Mouse (Mus musculus) myocyte (in vitro differentiated cells): ENCODE data around the gene Slc25a44. TPM values are rescaled to one million over a fixed set of nuclear protein-coding genes. Genes with fewer than 3 reads are reported as not detected.

ENCODE experiments used
- H3K27me3 ChIP-seq: one replicate; pipeline ENCODE4 v1.6.1; 2011; ENCODE audit not compliant: control insufficient read depth, insufficient read depth, insufficient read length
- H3K36me3 ChIP-seq: one replicate; pipeline ENCODE4 v1.6.1; 2011; ENCODE audit not compliant: control insufficient read depth, insufficient read depth
- H3K4me2 ChIP-seq: one replicate; pipeline ENCODE4 v1.6.1; 2011; ENCODE audit warnings: low read depth, control low read depth
- H3K4me3 ChIP-seq: one replicate; pipeline ENCODE4 v1.5.1; 2011; ENCODE audit warnings: mild to moderate bottlenecking, control low read depth, moderate library complexity
- H3K79me2 ChIP-seq: one replicate; pipeline ENCODE4 v1.6.1; 2011; ENCODE audit not compliant: control insufficient read depth, insufficient read depth
- H3ac ChIP-seq: one replicate; pipeline ENCODE4 v1.6.1; 2011; ENCODE audit not compliant: control insufficient read depth, insufficient read length
- CEBPB ChIP-seq: IDR thresholded peaks from 2 replicates; pipeline ENCODE4 v1.6.1; 2011; ENCODE audit warnings: mild to moderate bottlenecking, moderate library complexity; ENCODE audit not compliant: poor library complexity, insufficient read depth, severe bottlenecking
- E2F4 ChIP-seq: IDR thresholded peaks from one replicate; pipeline ENCODE4 v1.6.1; 2011; ENCODE audit warnings: mild to moderate bottlenecking, control low read depth, moderate library complexity; ENCODE audit not compliant: insufficient read depth
- MAX ChIP-seq: IDR thresholded peaks from one replicate; pipeline ENCODE4 v1.6.1; 2011; ENCODE audit warnings: low read depth, mild to moderate bottlenecking, control low read depth
- MYOD1 ChIP-seq, 3 experiments: IDR thresholded peaks; one replicate each; pipeline ENCODE4 v1.6.1; 2011; ENCODE audit warnings: control low read depth in 2 of 3, low read depth in 2 of 3, mild to moderate bottlenecking in 2 of 3, moderate library complexity in 1 of 3; ENCODE audit not compliant: insufficient read length in 2 of 3, control insufficient read depth in 1 of 3
- MYOG ChIP-seq, 3 experiments: IDR thresholded peaks; one replicate each; pipeline ENCODE4 v1.6.1; 2011; ENCODE audit warnings: control low read depth in 2 of 3, low read depth in 2 of 3, mild to moderate bottlenecking in 2 of 3; ENCODE audit not compliant: insufficient read length in 2 of 3, control insufficient read depth in 1 of 3, insufficient read depth in 1 of 3
- POLR2A ChIP-seq: IDR thresholded peaks from one replicate; pipeline ENCODE4 v1.6.1; 2011; ENCODE audit warnings: low read depth, mild to moderate bottlenecking, control low read depth, moderate library complexity; ENCODE audit not compliant: insufficient read length
- POLR2AphosphoS2 ChIP-seq: IDR thresholded peaks from one replicate; pipeline ENCODE4 v1.6.1; 2011; ENCODE audit warnings: low read depth, control low read depth; ENCODE audit not compliant: insufficient read length
- REST ChIP-seq: IDR thresholded peaks from one replicate; pipeline ENCODE4 v1.6.1; 2011; ENCODE audit warnings: mild to moderate bottlenecking, control low read depth, moderate library complexity; ENCODE audit not compliant: insufficient read depth, insufficient read length
- SRF ChIP-seq: IDR thresholded peaks from one replicate; pipeline ENCODE4 v1.6.1; 2011; ENCODE audit warnings: low read depth; ENCODE audit not compliant: control insufficient read depth, insufficient read length
- TCF12 ChIP-seq: IDR thresholded peaks from one replicate; pipeline ENCODE4 v1.6.1; 2011; ENCODE audit warnings: mild to moderate bottlenecking, control low read depth; ENCODE audit not compliant: poor library complexity, insufficient read depth, severe bottlenecking
- TCF3 ChIP-seq: IDR thresholded peaks from one replicate; pipeline ENCODE4 v1.6.1; 2011; ENCODE audit warnings: low read depth, control low read depth; ENCODE audit not compliant: insufficient read length
- USF1 ChIP-seq: IDR thresholded peaks from one replicate; pipeline ENCODE4 v1.6.1; 2011; ENCODE audit warnings: low read depth, mild to moderate bottlenecking, control low read depth, moderate library complexity
- polyA plus RNA-seq: library from polyadenylated mRNA; unstranded; fragments of >200 nt; fragmentation: generic; extraction: Trizol; gene quantifications from one replicate; pipeline ENCODE4 v1.2.1, GENCODE M21; 2012; ENCODE audit warnings: missing spikeins

Slc25a44 gene
- polyA plus RNA-seq, 1 experiment, result 19.3 TPM

DNA sequence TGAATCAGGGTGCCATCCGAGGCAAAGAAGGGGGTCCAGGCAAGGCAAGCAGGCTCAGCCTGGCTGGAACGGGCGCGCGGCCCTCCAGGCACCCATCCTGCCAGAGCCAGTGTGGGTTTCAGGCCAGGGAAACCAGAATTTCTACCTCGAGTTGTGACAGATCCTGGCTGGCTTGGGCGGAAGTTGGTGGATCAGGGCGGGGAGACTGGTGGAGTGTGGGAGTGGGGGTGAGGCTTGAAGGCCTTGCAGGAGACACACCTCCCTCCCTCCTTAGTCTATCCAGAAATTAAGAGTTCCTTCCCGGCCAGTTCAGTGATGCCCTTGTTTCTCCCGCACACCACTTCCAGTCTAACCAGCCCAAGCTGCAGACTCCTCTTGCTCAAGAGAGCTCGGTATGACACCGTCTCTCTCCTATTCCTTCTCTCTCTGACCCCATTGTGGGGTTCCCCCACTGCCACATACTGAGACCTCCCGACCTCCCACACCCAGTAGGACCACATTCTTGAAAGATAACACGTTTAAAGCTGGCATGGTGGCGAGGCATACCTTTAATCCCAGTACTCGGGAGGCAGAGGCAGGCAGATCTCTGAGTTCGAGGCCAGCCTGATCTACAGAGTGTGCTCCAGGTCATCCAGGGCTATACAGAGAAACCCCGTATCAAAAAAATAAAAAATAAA lies 30.8 kb upstream of the Slc25a44 start:
- TF ChIP-seq USF1, result no peak
- no peak for TF ChIP-seq REST
- no peak for TF ChIP-seq MYOD1 (IDR thresholded peaks at IDR 0.05; ENCODE audit: control insufficient read depth in 1 of 3, insufficient read length in 2 of 3, low read depth in 2 of 3)
- TF ChIP-seq POLR2A, result no peak
- no peak for TF ChIP-seq E2F4
- no peak for TF ChIP-seq CEBPB
- no peak for TF ChIP-seq SRF
- no peak for TF ChIP-seq TCF12
- no peak for TF ChIP-seq POLR2AphosphoS2
- no peak for TF ChIP-seq MAX
- TF ChIP-seq MYOG (IDR thresholded peaks at IDR 0.05; ENCODE audit: control insufficient read depth in 1 of 3, insufficient read depth in 1 of 3, insufficient read length in 2 of 3, low read depth in 2 of 3), result no peak
- TF ChIP-seq TCF3, result no peak
- Histone ChIP-seq H3K79me2 (no peaks in the 10 kb centered on the region), H3K36me3 (no peaks in the 10 kb centered on the region), H3K4me3 (no peak overlapping the region), H3K27me3 (no peaks in the 10 kb centered on the region), H3K4me2 (no peak overlapping the region), H3ac (no peak overlapping the region)

GRCm38 (mm10) chr3:88454762-88455587 lies 30.0 kb upstream of the Slc25a44 start:
- Histone ChIP-seq H3K79me2 (no peaks in the 10 kb centered on the region), H3K36me3 (no peaks in the 10 kb centered on the region), H3ac (no peak overlapping the region), H3K27me3 (no peaks in the 10 kb centered on the region), H3K4me2 (no peak overlapping the region), H3K4me3 (no peak overlapping the region)
- TF ChIP-seq SRF (no peak), USF1 (no peak), MYOD1 (IDR thresholded peaks at IDR 0.05; ENCODE audit: control insufficient read depth in 1 of 3, insufficient read length in 2 of 3, low read depth in 2 of 3) (no peak), MYOG (IDR thresholded peaks at IDR 0.05; ENCODE audit: control insufficient read depth in 1 of 3, insufficient read depth in 1 of 3, insufficient read length in 2 of 3, low read depth in 2 of 3) (no peak), REST (no peak), CEBPB (no peak), TCF3 (no peak)

GRCm38 (mm10) chr3:88453986-88454385 lies 29.0 kb upstream of the Slc25a44 start:
- TF ChIP-seq E2F4 (no peak), SRF (no peak), TCF3 (no peak), TCF12 (no peak), POLR2AphosphoS2 (no peak), POLR2A (no peak), USF1 (no peak), REST (no peak), MYOG (IDR thresholded peaks at IDR 0.05; ENCODE audit: control insufficient read depth in 1 of 3, insufficient read depth in 1 of 3, insufficient read length in 2 of 3, low read depth in 2 of 3) (no peak), MYOD1 (IDR thresholded peaks at IDR 0.05; ENCODE audit: control insufficient read depth in 1 of 3, insufficient read length in 2 of 3, low read depth in 2 of 3) (no peak), MAX (no peak), CEBPB (no peak)
- H3ac ChIP-seq, result no peak overlapping the region
- no peak overlapping the region for H3K4me3 ChIP-seq
- no peaks in the 10 kb centered on the region for H3K79me2 ChIP-seq
- no peaks in the 10 kb centered on the region for H3K36me3 ChIP-seq
- no peaks in the 10 kb centered on the region for H3K27me3 ChIP-seq
- no peak overlapping the region for H3K4me2 ChIP-seq

DNA sequence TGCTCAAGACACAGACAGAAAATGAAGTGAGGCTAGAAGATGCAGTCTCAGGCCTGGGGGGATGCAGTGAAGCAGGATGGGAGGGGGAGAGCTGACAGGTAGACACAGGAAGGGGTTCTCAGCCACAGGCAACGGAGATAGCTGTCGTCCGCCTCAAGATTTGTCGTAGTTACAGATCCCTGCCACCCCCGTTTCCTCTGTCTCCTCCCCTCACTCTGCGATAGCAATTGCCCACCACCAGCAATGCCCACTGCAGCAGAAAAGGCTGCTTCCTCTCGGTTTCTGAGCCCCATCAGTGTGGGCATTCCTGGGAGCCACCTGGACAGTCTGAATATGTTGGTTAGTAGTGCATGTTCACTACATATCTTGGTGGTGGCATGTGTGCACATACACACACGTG lies 28.4 kb upstream of the Slc25a44 start:
- Histone ChIP-seq H3ac (no peak overlapping the region), H3K36me3 (no peaks in the 10 kb centered on the region), H3K27me3 (no peaks in the 10 kb centered on the region), H3K4me2 (no peak overlapping the region), H3K79me2 (no peaks in the 10 kb centered on the region), H3K4me3 (no peak overlapping the region)
- TF ChIP-seq MYOG (IDR thresholded peaks at IDR 0.05; ENCODE audit: control insufficient read depth in 1 of 3, insufficient read depth in 1 of 3, insufficient read length in 2 of 3, low read depth in 2 of 3) (no peak), MYOD1 (IDR thresholded peaks at IDR 0.05; ENCODE audit: control insufficient read depth in 1 of 3, insufficient read length in 2 of 3, low read depth in 2 of 3) (no peak), REST (no peak), SRF (no peak), POLR2A (no peak), POLR2AphosphoS2 (no peak), CEBPB (no peak), E2F4 (no peak), TCF12 (no peak), MAX (no peak)
